Mouse (Mus musculus) myocyte (in vitro differentiated cells): ENCODE measurements around the gene Fbxo31. TPM values are rescaled to one million over a fixed set of nuclear protein-coding genes. Genes with fewer than 3 reads are reported as not detected.
A peak's percentile ranks its signal among the peaks of the same experiment; 100 is the strongest.

Source experiments
- H3K27me3 ChIP-seq: one replicate; pipeline ENCODE4 v1.6.1; 2011; ENCODE audit not compliant: control insufficient read depth, insufficient read depth, insufficient read length
- H3K36me3 ChIP-seq: one replicate; pipeline ENCODE4 v1.6.1; 2011; ENCODE audit not compliant: control insufficient read depth, insufficient read depth
- H3K4me2 ChIP-seq: one replicate; pipeline ENCODE4 v1.6.1; 2011; ENCODE audit warnings: low read depth, control low read depth
- H3K4me3 ChIP-seq: one replicate; pipeline ENCODE4 v1.5.1; 2011; ENCODE audit warnings: mild to moderate bottlenecking, control low read depth, moderate library complexity
- H3K79me2 ChIP-seq: one replicate; pipeline ENCODE4 v1.6.1; 2011; ENCODE audit not compliant: control insufficient read depth, insufficient read depth
- H3ac ChIP-seq: one replicate; pipeline ENCODE4 v1.6.1; 2011; ENCODE audit not compliant: control insufficient read depth, insufficient read length
- CEBPB ChIP-seq: IDR thresholded peaks from 2 replicates; pipeline ENCODE4 v1.6.1; 2011; ENCODE audit warnings: mild to moderate bottlenecking, moderate library complexity; ENCODE audit not compliant: poor library complexity, insufficient read depth, severe bottlenecking
- E2F4 ChIP-seq: IDR thresholded peaks from one replicate; pipeline ENCODE4 v1.6.1; 2011; ENCODE audit warnings: mild to moderate bottlenecking, control low read depth, moderate library complexity; ENCODE audit not compliant: insufficient read depth
- MAX ChIP-seq: IDR thresholded peaks from one replicate; pipeline ENCODE4 v1.6.1; 2011; ENCODE audit warnings: low read depth, mild to moderate bottlenecking, control low read depth
- MYOD1 ChIP-seq, 3 experiments: IDR thresholded peaks; one replicate each; pipeline ENCODE4 v1.6.1; 2011; ENCODE audit warnings: control low read depth in 2 of 3, low read depth in 2 of 3, mild to moderate bottlenecking in 2 of 3, moderate library complexity in 1 of 3; ENCODE audit not compliant: insufficient read length in 2 of 3, control insufficient read depth in 1 of 3
- MYOG ChIP-seq, 3 experiments: IDR thresholded peaks; one replicate each; pipeline ENCODE4 v1.6.1; 2011; ENCODE audit warnings: control low read depth in 2 of 3, low read depth in 2 of 3, mild to moderate bottlenecking in 2 of 3; ENCODE audit not compliant: insufficient read length in 2 of 3, control insufficient read depth in 1 of 3, insufficient read depth in 1 of 3
- POLR2A ChIP-seq: IDR thresholded peaks from one replicate; pipeline ENCODE4 v1.6.1; 2011; ENCODE audit warnings: low read depth, mild to moderate bottlenecking, control low read depth, moderate library complexity; ENCODE audit not compliant: insufficient read length
- POLR2AphosphoS2 ChIP-seq: IDR thresholded peaks from one replicate; pipeline ENCODE4 v1.6.1; 2011; ENCODE audit warnings: low read depth, control low read depth; ENCODE audit not compliant: insufficient read length
- REST ChIP-seq: IDR thresholded peaks from one replicate; pipeline ENCODE4 v1.6.1; 2011; ENCODE audit warnings: mild to moderate bottlenecking, control low read depth, moderate library complexity; ENCODE audit not compliant: insufficient read depth, insufficient read length
- SRF ChIP-seq: IDR thresholded peaks from one replicate; pipeline ENCODE4 v1.6.1; 2011; ENCODE audit warnings: low read depth; ENCODE audit not compliant: control insufficient read depth, insufficient read length
- TCF12 ChIP-seq: IDR thresholded peaks from one replicate; pipeline ENCODE4 v1.6.1; 2011; ENCODE audit warnings: mild to moderate bottlenecking, control low read depth; ENCODE audit not compliant: poor library complexity, insufficient read depth, severe bottlenecking
- TCF3 ChIP-seq: IDR thresholded peaks from one replicate; pipeline ENCODE4 v1.6.1; 2011; ENCODE audit warnings: low read depth, control low read depth; ENCODE audit not compliant: insufficient read length
- USF1 ChIP-seq: IDR thresholded peaks from one replicate; pipeline ENCODE4 v1.6.1; 2011; ENCODE audit warnings: low read depth, mild to moderate bottlenecking, control low read depth, moderate library complexity
- polyA plus RNA-seq: library from polyadenylated mRNA; unstranded; fragments of >200 nt; fragmentation: generic; extraction: Trizol; gene quantifications from one replicate; pipeline ENCODE4 v1.2.1, GENCODE M21; 2012; ENCODE audit warnings: missing spikeins

Gene Fbxo31
- polyA plus RNA-seq, 1 experiment: 23.3 TPM

- no peaks in the 10 kb centered on the region for H3K27me3 ChIP-seq
- TF ChIP-seq MAX (no peak), USF1 (no peak), MYOD1 (IDR thresholded peaks at IDR 0.05; ENCODE audit: control insufficient read depth in 1 of 3, insufficient read length in 2 of 3, low read depth in 2 of 3) (no peak), TCF12 (no peak), SRF (no peak), POLR2AphosphoS2 (no peak), POLR2A (no peak), TCF3 (no peak), MYOG (IDR thresholded peaks at IDR 0.05; ENCODE audit: control insufficient read depth in 1 of 3, insufficient read depth in 1 of 3, insufficient read length in 2 of 3, low read depth in 2 of 3) (no peak)
- H3K79me2 ChIP-seq: no peaks in the 10 kb centered on the region
- H3K4me3 ChIP-seq: peak overlapping the region; percentile 31
- peak overlapping the region; percentile 51 for H3ac ChIP-seq
- no peaks in the 10 kb centered on the region for H3K36me3 ChIP-seq
- H3K4me2 ChIP-seq: peak overlapping the region; percentile 79
These were observed 6.1 kb upstream of the Fbxo31 start for GRCm38 (mm10) chr8:121584730-121585129.

- H3K79me2 ChIP-seq: no peaks in the 10 kb centered on the region
- H3K27me3 ChIP-seq: no peaks in the 10 kb centered on the region
- H3K36me3 ChIP-seq: no peaks in the 10 kb centered on the region
- no peak overlapping the region for H3K4me3 ChIP-seq
- H3K4me2 ChIP-seq: peak overlapping the region; percentile 65
- TF ChIP-seq E2F4: no peak
- TF ChIP-seq CEBPB: peak; percentile 95
- no peak for TF ChIP-seq MYOD1 (IDR thresholded peaks at IDR 0.05; ENCODE audit: control insufficient read depth in 1 of 3, insufficient read length in 2 of 3, low read depth in 2 of 3)
- TF ChIP-seq MYOG (IDR thresholded peaks at IDR 0.05; ENCODE audit: control insufficient read depth in 1 of 3, insufficient read depth in 1 of 3, insufficient read length in 2 of 3, low read depth in 2 of 3): peak in 1 of 3 experiments; percentile 5
- TF ChIP-seq POLR2A: peak; percentile 35
- TF ChIP-seq MAX: no peak
- no peak for TF ChIP-seq TCF12
- no peak for TF ChIP-seq USF1
- TF ChIP-seq SRF: no peak
- no peak for TF ChIP-seq TCF3
- TF ChIP-seq REST: peak; percentile 40
- no peak for TF ChIP-seq POLR2AphosphoS2
- H3ac ChIP-seq: no peak overlapping the region
These were observed 5.0 kb upstream of the Fbxo31 start for GRCm38 (mm10) chr8:121583653-121584052.

GRCm38 (mm10) chr8:121580465-121580864, 1.9 kb upstream of the Fbxo31 start:
- H3K79me2 ChIP-seq: peaks cover 16% of the 10 kb centered on the region
- H3K4me2 ChIP-seq: peak overlapping the region; percentile 46
- no peaks in the 10 kb centered on the region for H3K27me3 ChIP-seq
- H3K36me3 ChIP-seq: no peaks in the 10 kb centered on the region
- TF ChIP-seq MYOG (IDR thresholded peaks at IDR 0.05; ENCODE audit: control insufficient read depth in 1 of 3, insufficient read depth in 1 of 3, insufficient read length in 2 of 3, low read depth in 2 of 3): peak in 2 of 3 experiments; percentile 13 to 74
- peak in 1 of 3 experiments; percentile 54 for TF ChIP-seq MYOD1 (IDR thresholded peaks at IDR 0.05; ENCODE audit: control insufficient read depth in 1 of 3, insufficient read length in 2 of 3, low read depth in 2 of 3)
- TF ChIP-seq E2F4: no peak
- peak; percentile 54; the same call in 1 of the 2 replicates for TF ChIP-seq CEBPB
- H3ac ChIP-seq: no peak overlapping the region
- no peak overlapping the region for H3K4me3 ChIP-seq

- TF ChIP-seq TCF12 (no peak), SRF (no peak), MYOD1 (IDR thresholded peaks at IDR 0.05; ENCODE audit: control insufficient read depth in 1 of 3, insufficient read length in 2 of 3, low read depth in 2 of 3) (no peak), CEBPB (no peak), MYOG (IDR thresholded peaks at IDR 0.05; ENCODE audit: control insufficient read depth in 1 of 3, insufficient read depth in 1 of 3, insufficient read length in 2 of 3, low read depth in 2 of 3) (no peak), E2F4 (no peak), USF1 (no peak), MAX (no peak), POLR2A (no peak)
- H3K4me3 ChIP-seq: peak overlapping the region; percentile 52
- no peaks in the 10 kb centered on the region for H3K27me3 ChIP-seq
These were observed 593 bp downstream of the Fbxo31 start for GRCm38 (mm10) chr8:121577751-121578675.

More at GRCm38 (mm10) chr8:121577751-121578675, 593 bp downstream of the Fbxo31 start:
- Histone ChIP-seq H3ac (peak overlapping the region; percentile 27), H3K4me2 (peak overlapping the region; percentile 98), H3K36me3 (no peaks in the 10 kb centered on the region), H3K79me2 (peaks cover 34% of the 10 kb centered on the region)
